Mouse (Mus musculus): ENCODE measurements around the gene Abr.

DNA sequence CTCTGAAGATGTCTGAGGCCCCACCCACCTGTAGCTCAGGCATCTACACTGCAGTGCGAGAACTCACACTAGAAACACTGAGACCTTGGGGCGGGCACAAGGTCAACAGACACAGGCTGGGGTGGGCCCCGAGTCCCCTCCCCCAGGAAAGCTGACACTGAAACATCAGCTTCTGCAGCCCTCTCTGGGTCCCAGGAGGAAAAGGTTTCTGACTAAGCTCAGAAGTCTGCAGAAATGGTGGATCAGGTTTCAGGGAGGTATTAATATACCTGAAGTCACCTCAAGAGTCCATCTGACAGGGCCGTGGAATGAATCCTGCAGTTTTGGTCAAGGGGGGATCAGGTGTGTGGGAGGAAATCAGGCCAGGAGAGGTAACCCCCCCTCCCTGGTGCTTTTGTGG, 156.2 kb downstream of the Abr start:
- TF ChIP-seq CTCF (IDR thresholded peaks at IDR 0.05; ENCODE audit: borderline replicate concordance, extremely low read depth, insufficient read depth, insufficient read length) (no peak), POLR2A (IDR thresholded peaks at IDR 0.05; ENCODE audit: borderline replicate concordance, extremely low read depth, insufficient read depth, insufficient read length, poor library complexity, severe bottlenecking) (no peak)

All from brain, embryonic 14.5 days (tissue).